Mouse (Mus musculus) layer of hippocampus, postnatal 36 days (tissue): ENCODE results near the gene Zfp174. TPM values are rescaled to one million over a fixed set of nuclear protein-coding genes. Genes with fewer than 3 reads are reported as not detected.

ENCODE experiments used
- DNase-seq, 2 experiments: peaks; one replicate each; pipeline ENCODE4 v3.0.0; 2022
- total RNA-seq, 2 experiments: library from RNA; stranded (reverse); gene quantifications; 2 replicates each; pipeline ENCODE4 v1.2.3; 2021

Zfp174 gene
- total RNA-seq, 2 experiments from 2014 or later = 4.4 to 5.0 TPM

GRCm38 (mm10) chr16:3884201-3885064, 37.4 kb downstream of the Zfp174 start, which contains the start of the genes Zfp597 and Gm20695:
Zfp597 (minus strand) TSS chr16:3884561.
Gm20695 (plus strand) TSS chr16:3884648.
- peak; percentile 95 for DNase-seq

GRCm38 (mm10) chr16:3885065-3885670, 38.1 kb downstream of the Zfp174 start:
- DNase-seq = no peak

- DNase-seq = no peak
Measured at GRCm38 (mm10) chr16:3891621-3892295, 44.7 kb downstream of the Zfp174 start.

- no peak for DNase-seq
Measured at GRCm38 (mm10) chr16:3893739-3894138, 46.7 kb downstream of the Zfp174 start.

GRCm38 (mm10) chr16:3895173-3895792, 48.2 kb downstream of the Zfp174 start:
- DNase-seq = no peak

GRCm38 (mm10) chr16:3896046-3896445, 49.0 kb downstream of the Zfp174 start:
- DNase-seq = no peak

GRCm38 (mm10) chr16:3896553-3896952, 49.5 kb downstream of the Zfp174 start:
- DNase-seq = no peak

GRCm38 (mm10) chr16:3907471-3907870, 60.4 kb downstream of the Zfp174 start:
- no peak for DNase-seq

Other genes starting within 250 kb of the Zfp174 start
- gene Mefv, start 129.2 kb upstream of the Zfp174 start, total RNA-seq = not detected
- 10 to 100 TPM; 18.1 to 20.6 TPM for gene Zfp263, start 103.2 kb upstream of the Zfp174 start, total RNA-seq
- not detected for gene Olfr15, start 16.4 kb upstream of the Zfp174 start, total RNA-seq
- gene Naa60, start 25.1 kb downstream of the Zfp174 start, total RNA-seq = 100 to 1,000 TPM in 1 of 2 experiments, 10 to 100 TPM in 1; 89.6 to 123 TPM
- 10 to 100 TPM; 23.7 to 25.2 TPM for gene Zfp597, start 37.3 kb downstream of the Zfp174 start, total RNA-seq
- under 1 TPM; 0.60 to 0.66 TPM for gene Gm20695, start 37.4 kb downstream of the Zfp174 start, total RNA-seq
- gene 1700037C18Rik, start 61.4 kb downstream of the Zfp174 start, total RNA-seq = 1 to 10 TPM; 4.6 to 5.2 TPM
- gene Cluap1, start 61.5 kb downstream of the Zfp174 start, total RNA-seq = 10 to 100 TPM; 30.2 to 32.0 TPM
- gene Nlrc3, start 129.4 kb downstream of the Zfp174 start, total RNA-seq = 1 to 10 TPM; 2.2 to 2.9 TPM
- gene Slx4, start 156.5 kb downstream of the Zfp174 start, total RNA-seq = 10 to 100 TPM; 46.4 to 48.1 TPM
- gene Dnase1, start 189.7 kb downstream of the Zfp174 start, total RNA-seq = not detected
- 10 to 100 TPM; 72.4 to 73.2 TPM for gene Trap1, start 230.6 kb downstream of the Zfp174 start, total RNA-seq